Mouse (Mus musculus): ENCODE results near the gene Henmt1.

Henmt1 gene

DNA sequence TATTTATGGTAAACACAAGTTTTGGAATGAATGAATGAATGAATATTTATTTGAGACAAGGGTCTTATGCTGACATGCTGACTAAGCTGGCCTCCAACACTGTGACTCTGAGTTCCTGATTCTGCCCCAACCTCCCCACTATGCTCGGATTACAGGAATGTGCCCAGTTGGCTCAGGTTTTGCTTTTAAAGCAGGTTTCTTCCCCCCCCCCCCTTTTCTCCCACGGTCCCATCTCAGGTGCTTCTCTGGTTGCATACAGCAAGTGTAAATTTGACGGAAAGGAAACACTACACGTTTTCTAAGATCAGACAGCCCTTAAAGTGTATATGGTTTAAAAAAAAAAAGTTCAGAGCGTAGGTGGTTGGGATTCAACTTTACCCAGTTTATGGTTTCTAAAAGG is at the start of gene Henmt1:
Henmt1 (plus strand) TSS at position 301 of the 400 bp plus-strand sequence.
- DNase-seq, result no peak

DNA sequence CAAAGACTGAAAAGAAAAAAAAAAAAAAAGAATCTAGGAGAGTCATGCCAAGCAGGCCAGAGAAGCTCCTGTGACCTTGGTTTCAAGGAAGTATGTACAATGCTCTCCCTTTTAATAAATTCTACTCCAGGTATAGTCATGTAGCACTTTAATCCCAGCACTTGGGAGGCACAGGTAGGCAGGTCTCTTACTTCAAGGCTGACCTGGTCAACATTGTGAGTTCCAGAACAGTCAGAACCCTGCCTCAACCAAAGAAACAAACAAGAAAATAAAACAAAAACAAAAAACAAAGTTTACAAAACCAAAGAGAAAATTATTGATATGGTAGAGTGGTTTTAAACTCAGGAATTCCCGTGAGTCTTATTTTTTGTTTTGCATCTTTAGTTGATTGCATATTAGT is 49.8 kb upstream of the Henmt1 start, which contains the start of gene Fndc7:
Fndc7 (minus strand) TSS at position 101 of the 400 bp plus-strand sequence.
- DNase-seq, result no peak

DNA sequence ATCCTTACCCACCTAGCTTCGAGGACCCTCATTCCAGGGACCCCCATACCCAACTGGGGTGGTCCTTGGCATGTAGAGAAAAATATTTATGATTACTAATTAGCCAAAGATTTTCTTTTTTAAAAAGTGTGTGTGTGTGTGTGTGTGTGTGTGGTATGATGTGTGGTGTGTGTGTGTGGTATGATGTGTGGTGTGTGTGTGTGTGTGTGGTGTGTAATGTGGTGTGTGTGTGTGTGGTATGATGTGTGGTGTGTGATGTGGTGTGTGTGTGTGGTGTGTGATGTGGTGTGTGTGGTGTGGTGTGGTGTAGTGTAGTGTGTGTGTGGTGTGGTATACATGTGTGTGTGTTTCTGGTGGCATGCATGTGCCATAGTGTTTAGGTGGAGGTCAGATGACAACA is 47.6 kb upstream of the Henmt1 start:
- DNase-seq, result no peak

DNA sequence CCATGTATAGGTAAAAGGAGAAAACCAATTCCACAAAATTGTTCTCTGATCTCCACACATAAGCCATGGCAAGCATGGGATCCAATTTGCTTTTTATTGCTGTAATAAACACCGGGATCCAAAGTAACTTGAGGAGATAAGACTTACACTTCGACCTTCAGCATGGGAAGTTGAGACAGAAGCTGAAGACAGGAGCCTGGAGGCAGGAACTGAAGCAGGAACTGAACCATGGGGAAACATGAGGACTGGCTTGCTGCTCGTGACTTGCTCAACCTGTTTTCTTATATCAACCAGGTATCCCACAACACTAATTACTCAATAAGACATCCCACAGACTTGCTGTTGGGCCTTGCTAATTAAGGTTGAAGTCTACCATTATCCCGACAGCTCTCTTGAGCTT is 46.8 kb upstream of the Henmt1 start:
- DNase-seq, result no peak

DNA sequence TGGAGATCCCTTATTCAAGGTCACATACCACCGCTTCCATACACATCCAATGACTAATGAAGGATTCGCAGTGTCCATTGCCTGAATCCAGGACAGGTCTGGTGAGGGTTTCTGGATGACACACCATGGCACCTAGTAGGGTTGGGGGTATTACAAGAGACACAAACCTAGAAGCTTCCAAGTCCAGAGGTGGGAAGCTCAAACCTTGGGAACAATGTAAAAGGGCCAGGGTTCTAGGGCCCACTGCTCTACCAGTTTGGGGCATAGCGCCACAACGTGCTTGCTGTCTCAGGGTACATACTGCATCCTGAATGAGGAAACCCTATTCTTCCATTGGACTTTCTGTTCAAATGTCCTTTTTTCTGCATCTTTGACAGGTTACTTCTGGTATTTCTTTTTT is 41.0 kb upstream of the Henmt1 start:
- no peak for DNase-seq

DNA sequence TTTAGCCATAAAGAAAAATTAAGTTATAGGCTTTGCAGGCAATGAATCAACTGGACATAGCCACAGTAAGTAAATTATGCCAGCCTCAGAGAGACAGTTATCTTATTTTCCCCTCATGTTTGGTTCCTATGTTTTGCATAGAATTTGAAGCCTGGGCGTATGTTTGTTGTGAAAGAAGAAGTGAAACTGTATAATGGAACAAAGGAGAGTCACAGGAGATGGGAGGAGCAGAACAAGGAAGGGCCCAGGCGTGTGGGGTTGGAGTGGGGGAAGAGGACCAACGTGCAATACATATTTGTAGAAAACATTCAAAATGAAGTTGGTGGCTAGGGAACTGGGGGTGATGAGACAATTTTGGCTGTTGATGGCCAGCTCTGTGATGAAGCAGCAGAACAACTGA is 39.5 kb upstream of the Henmt1 start:
- peak in 1 of 2 experiments; percentile 35 for DNase-seq

DNA sequence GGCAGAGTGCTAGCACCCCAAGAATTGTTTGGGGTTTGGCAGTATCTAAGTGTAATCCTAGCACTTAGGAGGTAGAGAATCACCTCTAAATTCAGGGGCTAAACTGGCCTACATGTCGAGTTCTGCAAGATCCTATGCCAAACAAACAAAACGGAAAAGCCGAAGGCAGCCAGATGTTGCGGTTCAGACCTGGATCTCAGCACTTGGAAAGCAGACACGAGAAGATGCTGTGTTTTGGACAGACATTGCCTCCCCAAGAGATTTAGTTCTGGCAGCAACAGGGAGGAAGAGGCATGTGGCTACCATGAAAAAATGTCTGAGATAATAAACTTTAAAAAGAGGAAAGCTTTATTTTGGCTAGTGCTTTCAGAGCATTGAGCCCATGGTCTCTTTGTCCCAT is 39.0 kb upstream of the Henmt1 start:
- DNase-seq, result no peak

DNA sequence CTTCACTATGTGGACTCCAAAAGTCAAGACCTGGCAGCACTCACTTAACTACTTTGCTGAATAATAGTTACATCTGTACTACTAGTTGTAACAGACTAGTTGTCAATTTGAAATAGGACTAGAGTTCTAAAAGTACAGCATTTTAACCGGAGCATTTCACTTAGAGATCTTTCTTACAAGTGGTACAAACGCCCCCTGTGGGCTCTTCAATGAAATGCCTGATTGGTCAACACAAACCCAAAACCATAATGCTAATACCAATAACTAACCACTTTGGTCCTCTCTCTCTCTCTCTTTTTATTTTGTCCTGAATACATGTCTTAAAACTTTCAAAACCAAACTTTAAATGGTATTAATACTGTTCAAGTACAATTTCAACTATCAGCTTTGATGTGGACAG is 37.6 kb upstream of the Henmt1 start:
- DNase-seq, result no peak

DNA sequence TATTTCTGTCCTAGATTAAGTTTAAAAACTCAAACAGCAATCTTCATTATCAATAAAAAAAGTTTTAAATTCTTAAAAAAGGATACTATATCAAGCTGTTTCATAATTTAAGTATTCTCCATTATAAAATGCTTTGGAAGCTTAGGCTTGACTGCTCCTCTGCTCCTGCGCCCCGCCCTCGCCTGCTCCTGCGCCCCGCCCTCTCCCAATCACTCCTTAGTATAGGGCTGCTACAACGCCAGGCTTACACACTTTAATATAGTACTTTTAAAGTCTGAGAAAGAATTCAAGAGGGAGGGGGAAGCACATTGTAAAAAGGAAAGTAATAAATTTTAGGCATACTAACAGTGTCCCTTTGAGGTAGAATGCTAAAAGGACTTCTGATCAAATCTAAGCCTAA is 36.7 kb upstream of the Henmt1 start:
- DNase-seq, result no peak

DNA sequence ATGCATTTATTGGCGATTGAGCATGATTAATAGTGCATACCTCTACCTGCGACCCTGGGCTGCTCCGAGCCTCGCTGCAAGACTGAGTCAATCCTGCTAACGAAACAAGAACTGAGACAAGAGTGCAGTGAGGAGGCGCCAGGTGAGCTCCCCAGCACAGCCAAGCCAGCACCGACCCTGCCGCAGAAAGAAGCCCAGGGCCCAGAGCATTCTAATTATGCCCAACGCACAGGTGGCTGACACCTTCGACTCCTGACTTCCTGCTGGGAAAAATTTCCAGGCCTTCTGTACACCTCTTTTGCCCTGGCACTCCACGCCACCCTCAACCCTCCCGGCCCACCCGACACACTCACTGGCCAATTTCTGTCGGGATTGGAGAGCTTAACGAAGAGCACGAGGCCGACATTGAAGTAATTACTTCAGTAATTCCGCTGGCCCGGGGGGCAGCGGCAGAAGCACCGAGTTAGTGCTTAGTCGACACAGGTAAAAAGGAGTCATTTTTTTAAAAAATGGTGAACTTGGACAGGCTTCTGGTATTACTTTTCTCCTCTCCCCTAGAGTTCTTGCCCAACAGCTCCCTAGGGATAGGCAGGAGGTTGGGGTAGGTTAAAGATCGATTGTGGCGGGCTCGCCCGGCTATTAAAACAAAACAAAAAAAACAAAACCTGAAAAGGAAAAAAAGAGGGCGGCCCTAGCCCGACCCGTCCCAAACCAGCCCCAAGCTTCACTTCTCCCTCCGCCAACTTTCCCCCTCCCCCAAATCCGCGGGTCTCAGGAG is 29.2 kb upstream of the Henmt1 start:
- DNase-seq, result peak; percentile 6 to 32

DNA sequence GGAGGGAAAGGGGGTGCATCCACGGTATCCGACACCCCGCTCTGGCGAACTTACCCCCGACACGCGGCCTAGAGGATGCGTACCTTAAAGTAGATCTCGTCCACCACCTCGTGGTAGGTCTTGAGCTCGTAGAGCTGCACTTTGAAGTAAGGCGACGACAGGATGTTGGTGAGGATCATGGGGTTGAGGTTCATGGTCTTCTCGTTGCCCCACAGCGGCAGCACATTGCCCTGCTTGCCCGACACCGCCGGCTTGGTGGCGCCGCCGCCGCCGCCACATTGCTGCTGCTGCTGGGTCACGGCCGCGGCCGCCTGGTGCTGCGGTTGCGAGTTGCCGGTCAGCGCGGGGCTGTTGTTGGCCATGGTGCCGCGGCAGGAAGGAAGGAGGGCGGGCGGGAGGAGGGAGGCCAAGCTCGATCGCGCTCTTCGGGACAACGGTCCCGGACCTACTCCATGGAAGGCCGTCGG is 28.6 kb upstream of the Henmt1 start:
- DNase-seq, result peak; percentile 77 to 79

DNA sequence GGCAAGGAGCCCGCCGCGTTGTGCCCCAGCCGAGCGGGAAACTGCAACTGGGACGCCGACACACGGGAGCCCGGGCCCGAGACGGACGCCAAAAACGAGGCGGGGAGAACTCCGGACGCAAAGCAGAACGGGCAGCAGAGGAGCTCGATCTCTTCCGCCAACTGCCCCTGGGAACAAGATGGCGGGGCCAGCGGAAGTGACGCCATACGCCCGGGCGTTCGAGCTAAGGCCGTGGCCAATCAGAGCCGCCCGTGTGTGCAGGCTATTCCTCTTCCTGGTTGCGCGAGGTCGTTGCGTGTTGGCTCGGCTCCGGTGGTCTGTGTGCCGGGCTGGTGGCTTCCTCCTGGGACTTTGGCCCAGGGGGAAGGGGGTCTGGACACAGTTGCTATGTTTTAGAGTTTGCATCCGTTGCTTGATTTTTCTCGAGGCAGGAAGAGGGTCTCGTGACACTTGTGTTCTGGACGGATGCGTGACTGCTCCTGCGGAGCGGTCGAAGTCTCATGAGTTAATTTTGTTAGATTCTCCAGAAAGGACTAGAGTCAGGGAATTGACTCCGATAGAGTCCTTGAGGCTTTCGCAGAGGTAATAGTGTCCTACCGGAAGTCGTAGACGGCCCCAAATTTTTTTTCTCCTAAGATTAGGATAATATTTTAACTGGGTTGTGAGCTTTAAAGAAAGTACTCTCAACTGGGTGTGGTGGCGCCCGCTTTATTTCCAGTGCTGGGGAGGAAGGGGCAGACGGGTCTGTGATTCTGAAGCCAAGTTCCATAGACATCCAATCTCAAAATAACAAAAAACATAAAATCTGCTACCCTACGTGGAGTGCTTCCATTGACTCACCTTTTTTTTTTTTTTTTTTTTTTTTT is 27.9 kb upstream of the Henmt1 start, which contains the start of gene Prpf38b:
Prpf38b (minus strand) TSS at position 180 of the 866 bp plus-strand sequence.
- DNase-seq, result peak; percentile 96 to 98

DNA sequence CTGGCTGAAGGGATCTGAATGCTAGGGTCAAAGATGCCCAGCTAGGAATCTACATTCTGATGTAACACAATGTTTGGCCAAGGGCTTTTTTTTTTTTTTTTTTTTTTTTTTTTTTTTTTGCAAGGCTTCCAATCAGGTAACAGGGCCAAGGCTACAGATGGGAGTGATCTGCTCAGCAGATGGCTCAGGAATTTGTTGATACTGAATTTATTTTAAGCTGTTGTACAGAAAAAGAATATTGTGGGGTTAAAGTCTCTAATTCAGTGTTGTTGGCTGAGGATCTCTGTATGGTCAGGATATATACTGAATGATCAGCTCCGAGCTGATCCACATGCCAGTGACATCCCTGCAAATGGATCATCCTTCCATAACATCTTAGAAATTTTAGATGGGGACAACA is 23.7 kb upstream of the Henmt1 start:
- DNase-seq, result no peak

DNA sequence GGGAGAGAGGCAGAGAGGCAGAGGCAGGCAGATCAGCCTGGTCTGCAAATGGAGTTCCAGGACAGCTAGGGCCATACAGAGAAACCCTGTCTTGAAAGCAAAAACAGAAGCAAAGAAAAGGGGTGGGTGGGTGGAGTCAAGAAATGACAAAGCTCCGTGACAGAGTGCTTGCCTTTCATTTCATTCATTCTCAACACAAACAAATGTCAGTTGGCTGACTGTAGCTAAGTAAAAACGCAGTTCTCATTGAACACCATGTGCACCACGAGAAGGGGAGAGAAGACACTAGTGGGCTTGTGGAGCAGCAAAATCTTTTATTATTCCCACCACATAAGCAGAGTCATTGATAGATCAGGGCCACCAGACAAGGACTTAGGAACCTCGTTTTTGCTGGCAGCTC is 22.8 kb upstream of the Henmt1 start:
- DNase-seq, result no peak

DNA sequence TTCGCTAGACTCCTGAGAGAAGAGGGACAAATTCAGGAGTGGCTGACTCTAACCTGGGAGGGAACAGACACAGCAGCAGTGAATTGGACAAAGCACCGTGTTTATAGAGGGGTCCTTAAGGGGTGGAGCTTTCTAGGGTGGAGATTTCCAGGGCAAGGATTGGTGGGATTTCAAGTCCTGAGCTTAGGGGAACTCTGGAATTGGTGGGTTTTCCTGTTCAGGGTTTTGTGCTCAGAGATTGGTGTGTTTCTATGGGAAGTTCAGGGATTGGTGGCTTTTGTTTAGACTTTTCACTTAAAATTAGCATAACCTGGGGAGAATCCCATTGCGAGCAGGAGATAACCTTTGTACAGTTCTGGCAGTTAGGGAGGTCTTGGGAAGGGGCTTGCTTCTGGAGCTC is 21.7 kb upstream of the Henmt1 start:
- no peak for DNase-seq

DNA sequence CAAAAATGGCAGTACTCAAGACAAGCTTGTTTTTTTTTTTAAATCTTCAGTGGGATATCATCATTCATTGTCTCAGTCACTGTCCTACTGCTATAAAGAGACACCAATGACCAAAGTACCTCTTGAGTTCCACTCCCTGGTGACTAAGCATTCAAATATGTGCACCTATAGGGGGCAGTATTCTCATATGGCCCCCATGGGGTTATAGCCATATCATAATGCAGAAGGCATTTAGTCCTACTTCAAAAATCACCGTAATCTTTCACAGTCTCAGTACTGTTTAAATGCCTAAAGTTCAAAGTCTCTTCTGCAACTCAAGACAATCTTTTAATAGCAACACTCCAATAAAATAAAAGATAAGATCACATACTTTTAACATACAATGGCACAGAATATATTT is 20.8 kb upstream of the Henmt1 start:
- no peak for DNase-seq

DNA sequence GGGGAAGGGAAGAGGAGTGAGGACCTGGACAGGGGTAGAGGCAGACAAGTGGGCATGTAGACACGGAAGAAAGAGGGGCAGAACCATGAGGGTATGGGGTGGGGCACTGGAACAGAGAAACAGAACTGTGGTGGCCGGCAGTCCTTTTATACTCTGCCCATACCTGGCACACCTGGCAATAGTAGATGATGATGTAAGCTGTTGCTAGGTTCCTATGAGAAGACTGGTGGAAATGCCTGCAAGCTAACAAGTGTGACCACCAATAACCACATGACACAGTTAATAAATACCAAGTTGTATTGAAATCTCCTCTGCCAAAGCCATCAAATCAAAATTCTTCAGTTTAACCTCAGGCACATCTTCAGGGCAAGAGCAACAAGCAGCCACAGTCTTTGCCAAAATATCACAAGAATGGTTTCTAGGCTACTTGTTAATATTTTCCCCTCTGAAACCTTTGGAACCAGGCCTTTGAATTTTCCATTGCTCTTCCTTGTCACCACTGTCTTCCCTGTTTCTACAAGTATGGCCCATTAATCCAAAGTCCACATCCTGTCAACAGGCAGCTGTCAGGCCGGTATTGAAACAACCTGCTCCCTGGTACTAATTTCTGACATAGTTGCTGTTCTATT is 19.1 kb upstream of the Henmt1 start:
- DNase-seq, result no peak

DNA sequence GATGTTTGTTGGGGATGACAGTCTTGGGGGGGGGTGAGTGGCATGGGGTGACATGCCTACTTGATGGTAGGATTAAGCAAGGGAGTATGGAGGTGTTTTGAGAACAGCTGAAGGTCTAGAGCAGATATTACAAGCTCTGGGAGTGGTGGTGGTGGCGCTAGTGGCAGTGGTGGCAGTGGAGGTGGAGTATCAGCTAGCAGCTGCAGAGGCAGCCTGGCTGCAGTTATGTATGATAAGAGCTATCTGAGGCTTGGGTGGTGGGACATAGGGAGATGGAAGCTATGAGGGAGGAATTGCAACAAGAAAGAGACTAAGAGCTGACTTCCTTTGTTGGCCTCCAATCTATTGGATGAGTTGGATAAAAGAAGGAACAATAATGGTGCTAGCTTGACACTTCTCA is 17.9 kb upstream of the Henmt1 start:
- DNase-seq, result no peak

DNA sequence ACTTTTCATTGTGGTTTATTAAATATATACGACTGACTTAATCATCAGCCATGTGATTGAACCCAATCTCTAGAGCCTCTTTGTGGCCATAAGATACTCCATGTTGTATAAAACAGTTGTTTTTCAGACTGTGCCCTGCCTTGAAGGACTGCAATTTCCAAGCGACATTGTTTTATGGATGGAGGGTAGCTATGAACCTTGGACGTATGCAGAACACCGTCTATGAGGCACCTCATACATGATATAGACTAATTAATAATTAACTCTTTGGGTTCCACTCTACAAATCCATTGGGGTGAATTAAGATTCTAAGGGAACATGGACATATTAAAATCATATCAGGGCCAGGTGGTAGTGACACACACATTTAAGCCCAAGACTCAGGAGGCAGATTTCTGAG is 14.0 kb upstream of the Henmt1 start:
- no peak for DNase-seq

DNA sequence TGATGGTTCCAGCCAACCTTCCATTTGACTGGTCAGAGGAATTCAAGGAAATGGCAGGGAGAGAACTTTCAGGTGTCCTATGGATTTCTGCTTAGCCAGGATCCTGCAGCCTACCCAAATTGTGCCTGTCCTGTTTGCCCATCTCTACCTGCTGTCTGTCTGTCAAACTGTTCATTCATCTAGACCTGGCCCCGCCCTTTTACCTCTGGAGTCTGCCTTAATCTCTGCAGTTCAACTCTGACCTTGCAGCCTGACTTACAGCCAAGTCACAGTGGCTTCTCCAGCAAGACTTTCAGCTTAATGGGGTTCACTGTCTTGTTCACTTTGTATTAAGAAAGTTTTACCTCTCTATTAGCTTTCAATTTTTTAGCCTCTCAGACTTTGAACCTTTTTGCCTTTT is 13.4 kb upstream of the Henmt1 start:
- DNase-seq, result no peak

DNA sequence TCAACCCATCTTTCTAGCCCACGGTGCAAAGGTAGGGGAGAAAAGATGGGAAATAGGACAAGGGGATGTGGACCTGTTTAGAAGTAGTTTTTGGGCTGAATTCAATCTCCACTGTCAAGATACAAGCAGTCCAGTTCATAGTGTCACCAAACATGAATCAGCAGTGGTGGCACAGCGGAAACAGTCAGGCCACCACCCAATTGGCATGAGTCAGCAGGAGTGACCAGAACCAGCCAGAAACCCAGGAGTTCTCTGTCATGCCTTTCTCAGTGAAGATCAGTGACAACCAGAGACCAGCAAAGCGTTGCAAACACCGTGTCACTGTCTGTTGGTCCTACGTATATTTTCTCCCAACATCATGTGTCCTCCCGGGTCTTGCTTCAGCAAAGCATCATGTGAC is 6.1 kb upstream of the Henmt1 start:
- no peak for DNase-seq

DNA sequence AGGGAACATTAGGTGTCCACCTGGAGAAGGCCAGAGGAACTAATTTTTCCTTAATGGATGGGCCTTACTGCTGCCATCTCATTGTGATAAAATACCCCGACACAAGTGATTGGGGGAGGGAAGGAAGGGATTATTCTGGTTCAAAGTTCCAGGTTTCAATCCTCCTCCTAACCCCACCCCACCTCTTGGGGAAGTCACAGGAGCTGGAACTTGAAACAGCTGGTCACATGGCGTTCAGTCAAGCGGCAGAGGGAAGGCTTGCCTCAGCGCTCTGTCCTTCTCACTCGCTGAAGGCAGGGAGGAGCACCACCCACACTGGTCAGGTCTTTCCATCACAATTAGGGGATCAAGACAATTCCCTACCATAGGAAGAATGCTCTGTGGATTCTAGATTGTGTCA is 982 bp upstream of the Henmt1 start:
- no peak for DNase-seq

DNA sequence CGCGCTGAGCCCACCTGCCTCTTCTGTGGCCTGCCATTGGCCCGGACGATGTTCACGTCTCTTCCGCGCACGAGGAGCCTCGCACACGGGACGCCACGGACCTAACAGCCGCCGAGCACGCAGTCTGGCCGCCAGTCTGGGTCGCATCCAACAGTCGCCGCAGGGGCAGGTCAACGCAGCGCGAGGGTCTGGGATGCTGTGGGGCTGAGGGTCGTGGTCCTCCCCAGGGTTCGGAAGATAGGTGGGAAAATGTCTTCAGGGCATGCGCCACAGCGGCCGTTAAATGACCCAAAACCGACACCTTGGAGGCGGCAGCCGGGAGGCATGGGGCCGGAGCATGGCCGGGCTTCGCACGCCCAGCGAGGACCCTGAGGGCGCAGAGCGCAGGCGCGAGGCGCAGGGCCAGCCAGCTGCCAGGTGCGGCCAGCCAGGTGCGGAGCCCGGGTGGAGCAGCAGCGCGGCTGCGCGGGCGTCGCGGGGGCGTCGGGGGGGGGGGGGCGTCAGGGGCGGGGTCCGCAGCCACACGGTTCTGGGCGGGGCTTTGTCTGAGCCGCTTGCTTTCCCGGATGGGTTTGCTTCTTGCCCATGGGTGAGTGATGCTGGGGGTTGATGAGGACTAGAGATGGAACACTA is 444 bp downstream of the Henmt1 start, which contains the start of gene Gm9857:
Gm9857 (minus strand) TSS at position 445 of the 633 bp plus-strand sequence.
- DNase-seq, result peak in 1 of 2 experiments; percentile 50
